ENCODE assay signal across 15 mouse cellular contexts in genomic region chr7:44441180-44441579, GRCm38 (mm10). TPM values are rescaled to one million over a fixed set of nuclear protein-coding genes. Genes with fewer than 3 reads are reported as not detected.
A peak's percentile ranks its signal among the peaks of the same experiment; 100 is the strongest.
DNase-seq lines count a peak whose midpoint lies in the region; ATAC-seq and TF ChIP-seq lines count a peak whose summit lies in the region.
"Had no signal": no experiment of that assay in that cellular context is flagged by ENCODE, and none has a peak within 500 bp of the region (broad histone marks: within the 10 kb centered on the region; RNA-seq: fewer than 3 reads in every experiment).

No protein-coding gene starts in this region.

- TF ChIP-seq EP300 in stomach, postnatal 0 days (optimal IDR thresholded peaks at IDR 0.05) = no peak

- no peak for TF ChIP-seq CTCF in stomach, postnatal 0 days (IDR thresholded peaks at IDR 0.05; ENCODE audit: low read depth)
- no peak for TF ChIP-seq CTCF in kidney, adult 2 months (conservative IDR thresholded peaks at IDR 0.05; ENCODE audit: insufficient read depth, insufficient read length, low read depth, low read length)

- no peak overlapping the region for H3K9ac ChIP-seq in heart, embryonic 15.5 days
- 0 out of 2 replicates have a peak overlapping the region, but pooled peaks have one; percentile 66 for H3K9ac ChIP-seq in embryonic facial prominence, embryonic 14.5 days (ENCODE audit: low read depth, low read length)
- H3K9ac ChIP-seq in hindbrain, embryonic 11.5 days (ENCODE audit: low read depth, low read length) = peak overlapping the region; percentile 98
- peak overlapping the region; percentile 100 for H3K9ac ChIP-seq in midbrain, embryonic 13.5 days (replicated peaks)
- H3K9ac ChIP-seq in stomach, postnatal 0 days (ENCODE audit: low read length) = no peak overlapping the region

- no peak for TF ChIP-seq POLR2A in kidney, adult 2 months (IDR thresholded peaks at IDR 0.05; ENCODE audit: low read depth, low read length)

- H3K4me2 ChIP-seq in heart, embryonic 15.5 days = peak overlapping the region; percentile 76; the same call in 1 of the 2 replicates
- peak overlapping the region; percentile 61; the same call in 1 of the 2 replicates for H3K4me2 ChIP-seq in embryonic facial prominence, embryonic 14.5 days (ENCODE audit: low read depth, low read length)
- peak overlapping the region; percentile 98 for H3K4me2 ChIP-seq in hindbrain, embryonic 11.5 days (replicated peaks; ENCODE audit: low read depth, low read length)
- peak overlapping the region; percentile 87 for H3K4me2 ChIP-seq in midbrain, embryonic 13.5 days (replicated peaks)
- no peak overlapping the region for H3K4me2 ChIP-seq in stomach, postnatal 0 days (replicated peaks; ENCODE audit: low read depth)

- H3K4me3 ChIP-seq in heart, embryonic 15.5 days = no peak overlapping the region
- H3K4me3 ChIP-seq in embryonic facial prominence, embryonic 14.5 days (ENCODE audit: low read depth, low read length) = peak overlapping the region; percentile 39; the same call in 1 of the 2 replicates
- H3K4me3 ChIP-seq in hindbrain, embryonic 11.5 days (ENCODE audit: low read depth, low read length) = no peak overlapping the region; the same call in 1 of the 2 replicates
- peak overlapping the region; percentile 88 for H3K4me3 ChIP-seq in midbrain, embryonic 13.5 days (replicated peaks)
- H3K4me3 ChIP-seq in stomach, postnatal 0 days (ENCODE audit: low read depth, low read length) = no peak overlapping the region
- no peak overlapping the region for H3K4me3 ChIP-seq in kidney, adult 2 months (ENCODE audit: insufficient read depth, low read depth, low read length)

- no peak for DNase-seq in heart, adult 8-10 months (ENCODE audit: low spot score)
- DNase-seq in embryonic facial prominence, embryonic 14.5 days (ENCODE audit: low spot score) = no peak
- peak; percentile 37 for DNase-seq in hindbrain, embryonic 11.5 days (ENCODE audit: low spot score)
- DNase-seq in layer of hippocampus, postnatal 25 days (ENCODE audit: extremely low spot score in 1 of 2, low spot score in 1 of 2) = no peak
- no peak for DNase-seq in stomach, postnatal 0 days (ENCODE audit: low spot score)
- no peak for DNase-seq in kidney, adult 2 months
- DNase-seq: kidney, adult 9 months; spleen, adult 18-20 months; thymus, postnatal 36 days had no signal

- no peaks in the 10 kb centered on the region for H3K9me3 ChIP-seq in heart, embryonic 15.5 days (replicated peaks)
- no peaks in the 10 kb centered on the region for H3K9me3 ChIP-seq in embryonic facial prominence, embryonic 14.5 days (ENCODE audit: control insufficient read depth, low read length)
- H3K9me3 ChIP-seq in hindbrain, embryonic 11.5 days (ENCODE audit: control insufficient read depth, low read length) = no peaks in the 10 kb centered on the region
- H3K9me3 ChIP-seq in midbrain, embryonic 13.5 days = no peaks in the 10 kb centered on the region
- H3K9me3 ChIP-seq in stomach, postnatal 0 days (ENCODE audit: control insufficient read depth, low read length) = no peaks in the 10 kb centered on the region

- WGBS in heart, embryonic 15.5 days = 6% methylated on average over 1 of the region's 1 CpGs
- 29% methylated on average over 1 of the region's 1 CpGs for WGBS in embryonic facial prominence, embryonic 14.5 days
- WGBS in hindbrain, embryonic 11.5 days = 25% methylated on average over 1 of the region's 1 CpGs
- 10% methylated on average over 1 of the region's 1 CpGs for WGBS in midbrain, embryonic 13.5 days
- 0% methylated on average over 1 of the region's 1 CpGs for WGBS in stomach, postnatal 0 days
- 9% methylated on average over 1 of the region's 1 CpGs for WGBS in kidney, adult 2 months

- no peaks in the 10 kb centered on the region for H3K36me3 ChIP-seq in heart, embryonic 15.5 days
- H3K36me3 ChIP-seq in embryonic facial prominence, embryonic 14.5 days (ENCODE audit: control insufficient read depth, insufficient read depth, low read length) = no peaks in the 10 kb centered on the region
- H3K36me3 ChIP-seq in hindbrain, embryonic 11.5 days (ENCODE audit: control insufficient read depth, insufficient read depth, low read length) = peaks cover 4% of the 10 kb centered on the region
- peaks cover 20% of the 10 kb centered on the region for H3K36me3 ChIP-seq in midbrain, embryonic 13.5 days
- no peaks in the 10 kb centered on the region for H3K36me3 ChIP-seq in stomach, postnatal 0 days (ENCODE audit: control insufficient read depth, insufficient read depth, low read length)
- H3K36me3 ChIP-seq in kidney, adult 2 months (ENCODE audit: control insufficient read depth, insufficient read depth, low read length) = no peaks in the 10 kb centered on the region

- peaks cover 39% of the 10 kb centered on the region for H3K4me1 ChIP-seq in heart, embryonic 15.5 days (replicated peaks)
- H3K4me1 ChIP-seq in embryonic facial prominence, embryonic 14.5 days (ENCODE audit: control insufficient read depth, insufficient read depth, low read length) = no peaks in the 10 kb centered on the region
- peaks cover 13% of the 10 kb centered on the region for H3K4me1 ChIP-seq in hindbrain, embryonic 11.5 days (replicated peaks; ENCODE audit: control insufficient read depth, insufficient read depth, low read length)
- H3K4me1 ChIP-seq in midbrain, embryonic 13.5 days (replicated peaks) = peaks cover 70% of the 10 kb centered on the region
- H3K4me1 ChIP-seq in stomach, postnatal 0 days (replicated peaks; ENCODE audit: control insufficient read depth, insufficient read depth) = no peaks in the 10 kb centered on the region
- no peaks in the 10 kb centered on the region for H3K4me1 ChIP-seq in kidney, adult 2 months (ENCODE audit: control insufficient read depth, insufficient read depth, low read length)

- no peak for ATAC-seq in heart, embryonic 15.5 days (replicated peaks; ENCODE audit: insufficient number of reproducible peaks, insufficient read depth, low FRiP score, low read depth)
- ATAC-seq in embryonic facial prominence, embryonic 14.5 days (ENCODE audit: low read depth) = no peak
- ATAC-seq in hindbrain, embryonic 11.5 days (ENCODE audit: low FRiP score) = no peak
- no peak for ATAC-seq in midbrain, embryonic 13.5 days
- ATAC-seq in stomach, postnatal 0 days (ENCODE audit: low FRiP score, low TSS enrichment) = no peak

- H3K27ac ChIP-seq in heart, embryonic 15.5 days = peak overlapping the region; percentile 80; the same call in 1 of the 2 replicates
- H3K27ac ChIP-seq in embryonic facial prominence, embryonic 14.5 days (replicated peaks; ENCODE audit: low read depth, low read length) = no peak overlapping the region
- peak overlapping the region; percentile 98 for H3K27ac ChIP-seq in hindbrain, embryonic 11.5 days (ENCODE audit: low read depth, low read length)
- peak overlapping the region; percentile 99 for H3K27ac ChIP-seq in midbrain, embryonic 13.5 days
- H3K27ac ChIP-seq in stomach, postnatal 0 days (replicated peaks) = no peak overlapping the region
- no peak overlapping the region for H3K27ac ChIP-seq in kidney, adult 2 months (ENCODE audit: insufficient read depth, low read depth, low read length)

- peaks cover 80% of the 10 kb centered on the region for H3K27me3 ChIP-seq in heart, embryonic 15.5 days
- peaks cover 69% of the 10 kb centered on the region for H3K27me3 ChIP-seq in embryonic facial prominence, embryonic 14.5 days (replicated peaks; ENCODE audit: control insufficient read depth, insufficient read depth, low read length)
- peaks cover 13% of the 10 kb centered on the region for H3K27me3 ChIP-seq in hindbrain, embryonic 11.5 days (ENCODE audit: control insufficient read depth, insufficient read depth, low read length)
- no peaks in the 10 kb centered on the region for H3K27me3 ChIP-seq in midbrain, embryonic 13.5 days
- peaks cover 12% of the 10 kb centered on the region; the same call in 1 of the 2 replicates for H3K27me3 ChIP-seq in stomach, postnatal 0 days (ENCODE audit: control insufficient read depth, insufficient read depth, low read length)
- no peaks in the 10 kb centered on the region for H3K27me3 ChIP-seq in kidney, adult 2 months (replicated peaks; ENCODE audit: control insufficient read depth, insufficient read depth, low read length)

RNA-seq across cellular contexts. Expression of gene Lrrc4b, which starts 12.4 kb away (rescaled TPM):
- 1.8 TPM in 2 replicates for polyA plus RNA-seq in heart, embryonic 15.5 days (2015; fragmentation: Nextera tagmentation; extraction: Ambion mirVana)
- 10 to 100 TPM; 33.5 to 37.9 (median 36.4) TPM for total RNA-seq in heart, adult 8-10 months (2022)
- polyA plus RNA-seq in embryonic facial prominence, embryonic 14.5 days (2014; fragmentation: Nextera tagmentation; extraction: Ambion mirVana) = 1.8 and 2.1 TPM in 2 replicates
- 9.1 and 11.4 TPM in 2 replicates for polyA plus RNA-seq in hindbrain, embryonic 11.5 days (2014; fragmentation: Nextera tagmentation; extraction: Ambion mirVana)
- polyA plus RNA-seq in midbrain, embryonic 13.5 days (2015; fragmentation: Nextera tagmentation; extraction: Ambion mirVana) = 15.7 and 16.4 TPM in 2 replicates
- 100 to 1,000 TPM; 322 to 333 TPM for total RNA-seq in layer of hippocampus, postnatal 25 days (2021)
- polyA plus RNA-seq in stomach, postnatal 0 days (2015; fragmentation: Nextera tagmentation; extraction: Ambion mirVana) = 0.36 and 0.52 TPM in 2 replicates
- polyA plus RNA-seq in kidney, adult 2 months (2012; rRNA removed) = 0.30 and 0.52 TPM in 2 replicates
- total RNA-seq: neutrophil, adult 5-6 weeks had no signal

RNA-seq across cellular contexts. Expression of gene Aspdh, which starts 24.0 kb away (rescaled TPM):
- 0.43 and 0.74 TPM in 2 replicates for polyA plus RNA-seq in heart, embryonic 15.5 days (2015; fragmentation: Nextera tagmentation; extraction: Ambion mirVana)
- total RNA-seq in heart, adult 8-10 months (2022) = 1 to 10 TPM in 1 of 4 experiments, under 1 TPM in 1, not detected in 2; 0.79 to 1.5 TPM
- polyA plus RNA-seq in embryonic facial prominence, embryonic 14.5 days (2014; fragmentation: Nextera tagmentation; extraction: Ambion mirVana) = 0.43 and 0.47 TPM in 2 replicates
- 1.2 and 2.1 TPM in 2 replicates for polyA plus RNA-seq in hindbrain, embryonic 11.5 days (2014; fragmentation: Nextera tagmentation; extraction: Ambion mirVana)
- polyA plus RNA-seq in midbrain, embryonic 13.5 days (2015; fragmentation: Nextera tagmentation; extraction: Ambion mirVana) = 8.6 and 10.8 TPM in 2 replicates
- total RNA-seq in layer of hippocampus, postnatal 25 days (2021) = 10 to 100 TPM; 10.9 to 13.2 TPM
- polyA plus RNA-seq in stomach, postnatal 0 days (2015; fragmentation: Nextera tagmentation; extraction: Ambion mirVana) = 0.12 and 0.21 TPM in 2 replicates
- polyA plus RNA-seq in kidney, adult 2 months (2012; rRNA removed) = 224 and 293 TPM in 2 replicates
- total RNA-seq: CH12.LX; neutrophil, adult 5-6 weeks had no signal
- polyA plus RNA-seq: embryonic facial prominence, embryonic 11.5 days; lung, postnatal 0 days had no signal

RNA-seq across cellular contexts. Expression of gene Josd2, which starts 26.6 kb away (rescaled TPM):
- 134 and 146 TPM in 2 replicates for polyA plus RNA-seq in heart, embryonic 15.5 days (2015; fragmentation: Nextera tagmentation; extraction: Ambion mirVana)
- 100 to 1,000 TPM; 109 to 130 (median 125) TPM for total RNA-seq in heart, adult 8-10 months (2022)
- polyA plus RNA-seq in embryonic facial prominence, embryonic 14.5 days (2014; fragmentation: Nextera tagmentation; extraction: Ambion mirVana) = 91.2 and 92.8 TPM in 2 replicates
- polyA plus RNA-seq in hindbrain, embryonic 11.5 days (2014; fragmentation: Nextera tagmentation; extraction: Ambion mirVana) = 57.3 and 59.1 TPM in 2 replicates
- polyA plus RNA-seq in midbrain, embryonic 13.5 days (2015; fragmentation: Nextera tagmentation; extraction: Ambion mirVana) = 41.6 and 44.8 TPM in 2 replicates
- 100 to 1,000 TPM; 102 to 107 TPM for total RNA-seq in layer of hippocampus, postnatal 25 days (2021)
- 32.8 and 33.7 TPM in 2 replicates for polyA plus RNA-seq in stomach, postnatal 0 days (2015; fragmentation: Nextera tagmentation; extraction: Ambion mirVana)
- 92.8 and 129 TPM in 2 replicates for polyA plus RNA-seq in kidney, adult 2 months (2012; rRNA removed)

RNA-seq across cellular contexts. Expression of gene Emc10, which starts 55.1 kb away (rescaled TPM):
- 81.6 and 109 TPM in 2 replicates for polyA plus RNA-seq in heart, embryonic 15.5 days (2015; fragmentation: Nextera tagmentation; extraction: Ambion mirVana)
- total RNA-seq in heart, adult 8-10 months (2022) = 10 to 100 TPM; 73.8 to 84.8 (median 83.7) TPM
- 140 and 145 TPM in 2 replicates for polyA plus RNA-seq in embryonic facial prominence, embryonic 14.5 days (2014; fragmentation: Nextera tagmentation; extraction: Ambion mirVana)
- 90.2 and 97.2 TPM in 2 replicates for polyA plus RNA-seq in hindbrain, embryonic 11.5 days (2014; fragmentation: Nextera tagmentation; extraction: Ambion mirVana)
- polyA plus RNA-seq in midbrain, embryonic 13.5 days (2015; fragmentation: Nextera tagmentation; extraction: Ambion mirVana) = 118 and 129 TPM in 2 replicates
- 100 to 1,000 TPM; 207 to 212 TPM for total RNA-seq in layer of hippocampus, postnatal 25 days (2021)
- polyA plus RNA-seq in stomach, postnatal 0 days (2015; fragmentation: Nextera tagmentation; extraction: Ambion mirVana) = 60.7 and 65.5 TPM in 2 replicates
- 298 and 346 TPM in 2 replicates for polyA plus RNA-seq in kidney, adult 2 months (2012; rRNA removed)

RNA-seq across cellular contexts. Expression of gene Fam71e1, which starts 55.2 kb away (rescaled TPM):
- 8.7 and 11.5 TPM in 2 replicates for polyA plus RNA-seq in heart, embryonic 15.5 days (2015; fragmentation: Nextera tagmentation; extraction: Ambion mirVana)
- 1 to 10 TPM; 2.5 to 6.7 (median 3.3) TPM for total RNA-seq in heart, adult 8-10 months (2022)
- polyA plus RNA-seq in embryonic facial prominence, embryonic 14.5 days (2014; fragmentation: Nextera tagmentation; extraction: Ambion mirVana) = 5.4 and 10.7 TPM in 2 replicates
- 13.5 and 20.6 TPM in 2 replicates for polyA plus RNA-seq in hindbrain, embryonic 11.5 days (2014; fragmentation: Nextera tagmentation; extraction: Ambion mirVana)
- 43.0 and 46.1 TPM in 2 replicates for polyA plus RNA-seq in midbrain, embryonic 13.5 days (2015; fragmentation: Nextera tagmentation; extraction: Ambion mirVana)
- 10 to 100 TPM; 18.6 to 22.8 TPM for total RNA-seq in layer of hippocampus, postnatal 25 days (2021)
- polyA plus RNA-seq in stomach, postnatal 0 days (2015; fragmentation: Nextera tagmentation; extraction: Ambion mirVana) = 5.9 and 8.3 TPM in 2 replicates
- polyA plus RNA-seq in kidney, adult 2 months (2012; rRNA removed) = 12.2 and 18.6 TPM in 2 replicates

Comparison
In these comparisons a context has a peak if more than half of its experiments do, and no peak if none do; other contexts are left out.
1. H3K27ac ChIP-seq: peak in heart, embryonic 15.5 days (single experiment), hindbrain, embryonic 11.5 days (single experiment) and midbrain, embryonic 13.5 days (single experiment); none in embryonic facial prominence, embryonic 14.5 days (single experiment), stomach, postnatal 0 days (single experiment) and kidney, adult 2 months (single experiment).
2. H3K4me3 ChIP-seq: peak in embryonic facial prominence, embryonic 14.5 days (single experiment) and midbrain, embryonic 13.5 days (single experiment); none in heart, embryonic 15.5 days (single experiment), hindbrain, embryonic 11.5 days (single experiment), stomach, postnatal 0 days (single experiment) and kidney, adult 2 months (single experiment).
3. H3K9ac ChIP-seq: peak in embryonic facial prominence, embryonic 14.5 days (single experiment), hindbrain, embryonic 11.5 days (single experiment) and midbrain, embryonic 13.5 days (single experiment); none in heart, embryonic 15.5 days (single experiment) and stomach, postnatal 0 days (single experiment).
4. RNA of gene Aspdh, which starts 24.0 kb away (polyA plus RNA-seq): 224 to 293 TPM in kidney, adult 2 months; 8.6 to 10.8 TPM in midbrain, embryonic 13.5 days, 1.2 to 2.1 TPM in hindbrain, embryonic 11.5 days, 0.43 to 0.47 TPM in embryonic facial prominence, embryonic 14.5 days, 0.43 to 0.74 TPM in heart, embryonic 15.5 days and 0.12 to 0.21 TPM in stomach, postnatal 0 days; every median in the first group is over 10 times any median in the second.